Mouse (Mus musculus) 3T3-L1 (cell line): ENCODE data around the gene Lrrc73.

Experiments
- DNase-seq: peaks from one replicate; pipeline ENCODE4 v3.0.0-alpha.2; 2015; ENCODE audit warnings: low read depth, low spot score

Lrrc73 gene

DNA sequence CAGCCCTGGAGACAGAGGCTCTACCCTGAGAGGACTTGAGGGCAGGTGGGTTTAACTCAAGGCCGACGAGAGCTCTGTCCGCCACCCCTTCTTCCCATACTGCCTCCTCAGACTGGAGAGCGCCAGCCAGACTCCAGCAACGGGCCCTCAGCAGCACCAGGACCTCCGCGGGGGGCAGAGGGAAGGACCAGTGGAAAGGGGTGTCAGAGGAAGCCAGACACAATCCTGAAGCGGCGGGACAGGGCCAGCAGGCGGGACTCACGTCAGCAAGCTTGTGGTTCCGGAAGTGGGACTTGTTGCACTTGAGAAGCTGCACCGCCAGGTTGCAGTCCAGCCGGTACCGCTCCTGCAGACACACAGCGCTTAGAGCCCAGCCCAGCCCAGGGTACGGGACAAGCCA, 6.3 kb downstream of the Lrrc73 start:
- no peak for DNase-seq

DNA sequence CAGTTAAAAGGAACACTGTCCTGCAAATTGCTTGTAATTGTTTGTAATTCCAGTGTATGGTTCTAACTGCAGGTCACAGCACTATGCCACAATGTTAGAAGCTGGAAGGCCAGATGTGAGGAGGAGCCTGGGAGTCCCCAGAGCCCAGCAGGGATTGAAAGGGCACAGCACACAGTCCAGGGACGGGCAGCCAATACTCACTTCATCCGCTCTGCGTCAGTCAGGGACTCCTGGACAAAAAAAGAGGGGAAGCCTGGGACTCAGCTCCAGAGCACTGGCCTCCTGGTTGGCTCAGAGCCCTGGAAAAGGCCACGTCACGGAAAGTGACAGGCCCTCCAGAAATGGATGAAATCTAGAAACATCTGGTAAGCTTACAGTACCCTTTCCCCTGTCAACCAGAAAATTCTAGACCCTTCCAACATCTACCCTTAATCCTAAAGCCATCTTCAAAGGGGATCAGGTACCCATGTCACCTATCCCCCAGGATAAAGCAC, 8.9 kb downstream of the Lrrc73 start:
- no peak for DNase-seq

DNA sequence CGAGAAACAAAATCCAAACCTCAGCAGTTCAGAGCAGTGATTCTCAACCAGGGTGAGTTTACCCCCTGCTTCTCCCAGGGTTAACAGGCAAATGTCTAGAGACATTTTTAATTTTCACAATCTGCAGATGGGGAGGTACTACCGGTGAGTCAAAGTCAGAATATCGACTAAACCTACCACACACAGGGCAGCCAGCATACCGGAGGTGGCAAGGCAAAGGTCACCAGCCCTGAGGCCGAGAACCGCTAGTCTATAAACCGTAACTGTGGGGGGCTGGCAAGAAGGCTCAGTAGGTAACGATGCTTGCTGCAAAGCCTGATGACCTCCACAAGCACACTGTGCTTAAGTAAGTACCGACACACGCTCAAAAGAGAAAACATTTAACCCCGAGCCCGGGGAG, 12.2 kb downstream of the Lrrc73 start:
- DNase-seq, result no peak

DNA sequence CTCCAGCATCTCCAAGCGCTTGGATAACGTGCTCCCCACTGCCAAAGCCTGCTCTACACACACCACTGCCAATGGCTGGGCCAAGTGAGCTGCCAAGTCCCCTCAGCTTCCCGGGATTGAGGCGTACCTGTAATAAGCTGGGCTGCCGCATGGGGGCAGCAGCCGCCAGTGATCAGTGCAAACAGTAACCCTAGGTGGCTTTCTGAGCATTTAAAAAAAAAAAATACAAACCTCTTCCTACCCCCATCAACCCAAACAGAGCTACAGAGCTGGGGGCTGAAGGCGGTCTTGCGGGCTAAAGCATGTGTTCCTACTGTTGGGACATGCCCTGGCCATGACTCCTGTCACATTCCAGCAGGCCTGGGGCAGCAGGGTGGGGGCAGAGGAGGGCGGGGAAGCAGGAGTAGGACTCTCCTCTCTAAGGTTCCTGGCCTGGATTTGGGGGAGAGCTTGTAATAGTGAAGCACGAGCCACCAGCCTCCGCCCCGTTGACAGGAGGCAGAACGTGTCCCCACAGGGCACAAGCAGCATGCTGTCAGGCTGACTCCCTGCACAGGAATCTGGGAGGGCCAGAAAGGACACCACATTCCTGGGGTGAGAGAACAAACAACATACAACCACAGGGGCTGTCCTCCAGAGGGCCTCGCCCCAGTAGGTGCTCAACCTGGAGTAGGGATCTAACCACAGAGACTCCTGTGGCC, 12.7 kb downstream of the Lrrc73 start:
- DNase-seq, result peak; percentile 86

DNA sequence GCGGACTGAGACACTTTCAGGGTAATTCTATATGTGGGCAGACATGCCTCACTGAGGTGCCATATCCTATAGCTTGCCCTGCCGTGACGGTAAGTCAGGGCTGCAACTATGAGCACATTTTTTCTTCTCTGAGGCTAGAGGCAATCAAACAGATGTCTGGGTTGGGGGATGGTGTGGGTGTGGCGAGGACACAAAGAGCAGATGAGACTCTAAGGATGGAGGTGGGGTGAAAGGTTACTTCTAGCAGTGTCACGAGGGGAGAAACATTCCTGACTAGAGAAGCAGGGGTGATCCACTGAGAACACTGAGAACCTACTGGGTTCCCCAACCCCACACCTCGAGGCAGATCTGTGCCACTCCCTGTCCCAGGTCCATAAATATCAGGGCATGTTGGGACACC, 13.7 kb downstream of the Lrrc73 start:
- no peak for DNase-seq

DNA sequence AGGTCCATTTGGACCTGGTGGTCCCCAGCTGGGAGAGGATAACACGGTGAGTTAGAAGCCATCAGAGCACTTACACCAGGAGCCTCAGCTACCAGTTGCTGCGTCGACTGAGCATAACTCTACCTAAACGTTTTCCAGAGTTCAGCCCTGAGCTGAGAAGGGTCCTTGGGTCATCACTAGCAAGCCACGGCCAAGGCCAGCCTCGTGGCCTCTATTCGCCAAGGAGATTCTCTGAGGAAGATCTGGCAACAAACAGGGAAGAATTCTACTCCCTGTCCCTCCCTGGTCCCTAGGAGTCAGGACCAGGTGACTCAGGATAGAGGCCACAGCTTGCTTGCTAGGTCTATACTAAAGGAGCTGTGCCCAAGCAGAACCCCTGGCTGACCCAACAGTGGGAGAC, 14.2 kb downstream of the Lrrc73 start:
- no peak for DNase-seq

DNA sequence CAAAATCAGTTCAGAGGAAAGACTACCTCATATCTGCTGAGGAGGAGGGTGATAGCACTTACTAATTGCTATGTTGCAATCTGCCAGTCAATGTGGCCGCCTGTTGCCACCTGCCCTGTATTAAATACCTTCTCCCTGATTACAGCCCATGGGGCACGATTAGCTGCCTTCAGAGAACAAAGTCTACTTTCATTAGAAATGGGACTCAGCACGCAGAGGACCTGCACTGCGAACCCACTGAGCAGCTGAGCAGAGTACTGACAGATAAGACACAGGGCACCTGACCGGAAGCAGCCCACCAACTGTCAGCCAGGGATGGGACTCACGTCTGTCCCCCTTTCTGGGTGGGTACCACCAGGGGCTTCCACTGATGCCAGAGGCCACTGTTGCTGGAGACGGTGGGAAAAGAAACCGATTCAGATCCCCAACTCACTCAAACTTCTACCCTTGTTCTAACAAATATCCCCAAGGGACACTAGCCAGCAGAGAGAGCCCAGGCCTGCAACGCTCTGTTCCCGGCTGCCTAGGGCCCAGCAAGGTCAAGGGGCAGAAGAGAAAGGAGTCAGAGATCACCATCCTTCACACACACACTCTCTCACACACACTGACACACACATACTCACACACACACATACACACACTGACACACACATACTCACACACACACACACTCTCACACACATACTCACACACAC, 14.8 kb downstream of the Lrrc73 start:
- no peak for DNase-seq

DNA sequence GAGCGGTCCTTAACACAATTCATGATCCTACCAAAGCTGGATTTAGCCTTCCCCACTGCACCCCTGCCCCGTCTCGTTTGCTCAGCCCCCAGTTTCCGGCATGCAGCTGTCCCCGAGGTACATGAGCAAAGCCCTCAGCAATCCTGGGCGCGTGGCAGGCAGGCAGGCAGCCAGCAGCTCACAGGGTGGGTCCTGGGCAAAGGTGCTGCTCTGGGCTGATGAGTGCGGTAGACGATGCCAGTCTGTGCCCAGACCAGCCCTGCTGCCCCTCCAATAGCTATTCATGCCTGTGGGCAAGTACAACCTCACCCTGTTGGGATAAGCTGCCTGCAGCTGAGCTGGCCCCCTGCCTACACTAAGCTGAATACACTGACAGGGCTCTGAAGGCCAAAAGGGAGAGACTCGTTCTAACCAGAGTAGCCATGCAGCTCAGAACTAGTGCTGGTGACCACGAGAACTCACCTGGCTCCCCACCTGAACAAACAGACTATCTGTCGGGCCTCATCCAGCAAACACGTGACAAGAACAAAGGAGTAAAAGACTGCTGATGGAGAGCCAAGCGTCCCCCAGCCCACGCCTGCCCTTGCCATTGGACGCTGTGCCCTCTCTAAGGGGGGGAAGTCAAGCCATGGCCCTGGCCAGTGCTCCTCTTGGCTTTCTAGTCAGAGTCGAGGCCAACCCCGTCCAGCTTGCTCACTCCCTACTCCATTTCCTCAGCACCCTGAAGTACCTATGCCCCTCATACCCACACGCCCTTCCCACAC, 16.6 kb downstream of the Lrrc73 start:
- DNase-seq, result no peak

DNA sequence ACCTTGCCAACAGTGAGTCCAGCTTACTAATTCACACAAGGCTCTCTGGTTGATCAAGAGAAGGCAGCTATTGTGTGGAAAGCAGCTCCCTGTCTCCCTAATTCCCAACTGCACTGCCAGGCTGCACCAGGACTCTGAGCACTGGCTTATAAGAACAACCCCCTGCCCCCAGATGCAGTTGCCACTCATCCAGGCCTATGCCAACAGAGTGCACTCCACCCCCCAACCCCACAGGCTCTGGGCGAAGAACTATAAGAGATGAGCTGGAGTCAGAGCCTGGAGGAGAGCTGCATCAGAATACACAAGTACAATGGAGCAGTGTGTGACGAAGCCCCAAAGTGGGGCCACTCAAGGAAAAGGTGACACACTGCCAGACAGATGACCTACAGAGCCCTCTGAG, 18.7 kb downstream of the Lrrc73 start:
- DNase-seq, result no peak

DNA sequence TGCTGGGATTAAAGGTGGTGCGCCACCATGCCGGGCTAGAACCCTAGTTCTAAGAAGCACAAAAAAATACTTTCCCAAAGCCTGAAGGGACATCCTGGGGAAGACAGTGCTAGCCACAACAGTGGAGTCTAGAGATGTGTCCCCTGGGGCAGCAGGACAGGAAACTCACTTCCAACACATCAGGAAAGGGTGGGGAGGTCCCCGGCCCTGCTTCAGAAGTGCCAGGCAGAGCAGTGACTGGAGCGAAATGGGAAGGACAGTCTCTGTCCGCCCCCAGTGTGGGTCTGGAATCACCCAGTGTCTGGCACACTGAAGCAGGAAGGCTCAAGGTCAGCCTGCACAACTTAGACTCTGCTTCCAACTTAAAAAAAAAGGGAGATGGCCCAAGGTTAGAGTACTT, 19.3 kb downstream of the Lrrc73 start:
- DNase-seq, result no peak

DNA sequence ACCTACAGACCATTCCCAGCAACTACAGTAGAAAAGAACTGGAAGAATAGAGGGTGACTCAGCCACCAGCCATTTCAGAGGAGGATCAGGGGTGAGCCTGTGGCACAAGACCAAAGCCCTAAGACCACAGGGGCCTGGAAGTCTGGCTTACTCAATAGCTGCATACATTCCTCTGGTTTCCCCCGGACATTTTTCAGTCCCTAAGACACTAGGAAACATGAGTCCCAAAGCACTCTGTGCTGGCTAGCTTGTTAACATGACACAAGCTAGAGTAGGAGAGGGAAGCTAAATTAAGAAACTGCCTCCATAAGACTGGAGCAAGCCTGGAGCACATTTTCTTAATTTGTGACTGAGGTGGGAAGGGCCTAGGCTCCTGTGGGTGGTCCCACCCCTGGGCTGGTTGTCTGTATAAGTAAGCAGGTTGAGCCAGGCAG, 20.5 kb downstream of the Lrrc73 start:
- DNase-seq, result peak; percentile 99

DNA sequence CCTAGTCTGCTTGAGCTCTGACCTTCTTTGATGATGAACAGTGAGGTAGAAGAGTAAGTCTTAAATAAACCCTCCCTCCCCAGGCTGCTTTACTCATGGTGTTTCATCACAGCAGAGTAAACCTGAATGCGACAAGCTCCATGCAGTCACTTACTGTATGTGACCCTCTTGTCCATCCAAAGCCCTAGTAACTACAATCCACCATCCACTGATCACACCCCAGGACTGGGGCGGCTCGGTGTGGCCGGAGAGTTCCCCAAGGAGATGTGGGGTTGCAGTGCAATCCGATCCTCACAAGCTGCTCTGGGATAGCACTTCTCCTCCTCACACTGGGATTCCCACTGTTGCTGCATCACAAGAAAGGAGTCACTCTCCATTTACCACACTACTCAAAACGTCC, 21.1 kb downstream of the Lrrc73 start:
- DNase-seq, result peak; percentile 69

DNA sequence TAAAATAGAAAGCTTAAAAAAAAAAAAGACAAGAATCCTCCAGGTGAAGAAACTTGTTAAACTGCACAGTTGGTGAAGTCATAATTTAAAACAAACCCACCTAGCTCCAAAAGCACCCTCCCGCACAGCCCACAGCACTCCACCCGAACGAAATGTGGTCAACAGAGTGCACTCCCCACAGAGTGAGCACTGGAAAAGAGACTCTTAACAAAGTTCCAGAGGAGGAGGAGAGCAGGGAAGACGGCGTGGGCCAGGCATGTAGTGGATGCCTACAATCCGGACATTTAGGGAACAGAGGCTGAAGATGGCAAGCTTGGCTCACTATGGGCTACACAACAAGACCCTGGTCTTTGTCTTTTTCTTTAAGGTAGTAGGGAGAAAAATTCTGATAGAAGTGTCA, 21.7 kb downstream of the Lrrc73 start:
- no peak for DNase-seq

DNA sequence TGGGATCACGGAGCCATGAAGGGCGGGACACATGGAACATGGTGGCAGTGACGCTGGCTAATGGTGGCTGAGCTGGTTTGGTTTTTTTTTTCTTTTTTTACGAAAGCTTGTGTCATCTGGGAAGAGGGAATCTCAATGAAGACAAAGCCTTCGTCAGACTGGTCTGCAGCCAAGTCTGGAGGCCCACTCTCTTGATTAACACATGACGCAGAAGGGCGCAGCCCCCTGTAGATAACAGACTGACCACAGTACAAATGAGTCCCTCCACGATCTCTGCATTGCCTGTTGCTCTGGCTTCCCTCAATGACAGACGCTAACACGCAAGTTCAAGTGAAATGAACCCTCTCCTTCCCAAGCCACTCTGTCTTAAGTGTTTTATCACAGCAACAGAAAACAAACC, 22.2 kb downstream of the Lrrc73 start:
- DNase-seq, result peak; percentile 87

DNA sequence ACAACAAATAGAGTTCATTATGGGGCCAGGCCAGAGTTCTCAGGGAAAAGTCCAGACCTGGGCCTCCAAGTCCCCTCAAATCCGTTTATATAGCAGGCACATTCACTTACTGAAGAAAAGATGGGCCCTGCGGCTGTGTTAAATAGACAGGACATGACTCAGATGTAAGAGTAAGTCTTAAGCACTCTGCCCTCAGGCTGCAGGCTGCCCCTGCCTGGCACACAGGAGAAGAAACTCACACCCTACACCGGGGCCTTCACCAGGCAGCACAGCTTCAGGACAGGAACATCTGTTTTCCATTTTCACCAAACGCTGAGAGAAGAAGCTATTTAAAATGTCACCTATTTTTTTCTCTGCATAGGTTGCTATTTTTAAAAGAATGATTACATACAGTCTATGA, 24.3 kb downstream of the Lrrc73 start:
- peak; percentile 99 for DNase-seq

DNA sequence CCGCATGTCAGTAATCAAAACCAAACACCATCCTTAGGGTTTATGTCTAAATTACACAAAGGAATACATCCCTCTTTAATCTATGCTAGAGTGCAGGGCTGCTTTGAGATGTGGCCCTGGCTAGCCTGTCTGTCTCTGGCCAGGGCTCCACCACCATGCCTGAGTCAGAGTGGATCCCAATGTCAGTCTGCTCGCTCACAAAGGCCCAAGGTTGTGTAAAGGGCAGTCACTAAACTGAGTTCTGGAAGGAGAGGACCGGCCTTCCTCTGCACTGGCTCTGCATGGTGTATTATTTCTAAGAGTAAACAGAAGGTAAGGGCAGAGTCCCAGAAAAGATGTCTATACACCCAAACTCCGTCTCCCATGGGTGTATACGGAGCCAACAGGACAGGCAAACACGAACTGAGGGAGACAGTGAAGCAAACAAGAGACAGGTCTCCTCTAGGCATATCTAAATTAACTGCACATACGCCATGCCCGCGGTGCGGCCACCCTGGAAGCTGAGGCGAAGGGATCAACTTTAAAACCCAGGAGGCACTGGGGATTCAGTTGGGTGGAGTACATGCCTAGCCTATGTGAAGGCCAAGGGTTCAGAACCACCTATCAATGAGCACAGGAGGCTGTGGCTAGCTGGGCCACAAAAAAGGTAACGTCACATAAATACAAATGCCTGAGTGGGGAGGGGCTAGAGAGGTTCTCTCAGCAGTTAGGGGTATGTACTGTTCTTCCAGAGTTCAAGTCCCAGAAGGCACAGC, 24.9 kb downstream of the Lrrc73 start:
- DNase-seq, result peak; percentile 59

DNA sequence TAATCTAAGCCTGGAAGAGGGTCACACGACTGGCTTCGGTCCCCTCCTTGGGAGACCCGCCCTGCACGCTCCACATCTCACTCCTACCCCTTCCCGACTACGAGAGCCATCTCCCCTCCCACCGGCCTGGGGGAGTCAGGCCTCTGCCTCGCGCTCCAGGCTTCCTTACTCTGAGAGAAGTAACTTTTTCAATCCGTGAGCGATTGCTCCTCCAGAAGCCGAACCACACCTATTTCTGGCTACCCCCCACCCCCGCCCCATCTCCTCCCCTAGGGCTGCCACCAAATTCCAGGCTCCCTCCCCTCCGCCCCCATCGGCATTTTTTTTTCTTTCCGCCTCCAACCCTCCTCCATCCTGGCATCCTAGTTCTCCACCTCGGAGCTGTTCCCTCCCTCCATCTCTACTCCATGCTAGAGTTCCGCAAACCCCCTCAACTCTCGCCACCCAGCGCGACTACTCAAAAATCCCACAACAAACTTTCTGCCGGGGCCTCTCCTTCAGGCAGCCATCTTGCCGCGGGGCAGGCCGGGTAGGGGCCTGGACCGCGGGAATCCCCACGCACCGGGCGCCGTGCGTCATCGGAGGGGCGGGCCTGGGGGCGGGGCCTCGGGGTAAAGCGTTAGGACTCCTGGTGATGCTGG, 29.3 kb downstream of the Lrrc73 start, which contains the start of gene Tjap1:
TSS of gene Tjap1 (minus strand) at position 544 of the 641 bp plus-strand sequence.
- peak; percentile 90 for DNase-seq

DNA sequence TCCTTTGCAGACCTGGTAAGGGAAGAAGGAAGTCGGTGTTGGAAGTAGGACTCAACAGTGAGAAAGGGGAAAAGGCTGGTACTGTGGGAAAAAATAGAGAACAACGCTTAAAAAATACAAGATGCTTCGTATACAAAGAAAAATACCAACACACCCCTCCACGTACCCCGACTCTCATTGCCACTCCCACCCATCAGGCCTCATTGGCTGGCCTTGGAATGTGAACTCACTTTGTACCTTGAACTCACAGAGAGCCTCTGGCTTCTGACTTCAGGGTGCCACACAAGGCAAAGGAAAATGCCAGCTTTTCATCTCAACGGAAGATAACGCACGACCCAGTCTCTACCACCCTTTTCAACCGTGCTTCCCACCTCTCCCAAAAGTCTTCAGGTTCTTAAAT, 29.8 kb downstream of the Lrrc73 start:
- no peak for DNase-seq

DNA sequence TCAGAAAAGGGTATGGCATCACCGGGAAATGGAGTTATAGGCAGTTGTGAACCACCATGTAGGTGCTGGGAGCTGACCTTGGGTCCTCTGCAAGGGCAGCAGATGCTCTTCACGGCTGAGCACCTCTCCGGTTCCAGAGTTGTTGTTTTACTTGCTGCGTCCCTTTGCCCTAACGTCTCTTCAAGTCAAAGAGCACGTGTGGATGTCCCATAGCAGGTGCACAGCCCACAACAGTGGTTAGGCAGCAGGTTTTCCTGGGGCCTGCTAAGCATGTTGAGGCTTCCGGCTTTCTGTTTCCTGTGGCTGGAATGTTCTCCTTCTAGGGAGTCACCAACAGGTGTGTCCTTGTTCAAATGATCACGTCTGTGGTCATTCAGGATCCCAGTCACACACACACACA, 30.6 kb downstream of the Lrrc73 start:
- no peak for DNase-seq

DNA sequence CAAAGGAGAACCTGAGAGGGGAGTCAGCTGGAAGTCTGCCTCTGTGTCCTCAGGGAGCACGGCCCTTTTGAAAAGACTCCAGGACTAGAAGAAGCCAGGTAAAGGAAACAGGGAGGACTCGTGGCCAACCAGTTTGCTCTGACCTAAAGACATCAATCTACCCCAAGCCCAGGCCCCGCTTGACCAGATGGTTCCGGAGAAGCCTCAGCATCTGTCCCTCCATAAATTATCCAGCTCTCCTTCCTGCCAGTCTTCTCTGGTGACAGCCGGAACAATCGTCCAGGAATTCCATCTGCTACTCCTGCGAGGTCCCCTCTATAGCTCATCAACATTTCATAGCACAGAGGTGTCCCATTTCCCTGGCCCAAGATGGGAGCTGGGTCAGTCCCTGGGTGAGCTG, 31.3 kb downstream of the Lrrc73 start:
- DNase-seq, result no peak

DNA sequence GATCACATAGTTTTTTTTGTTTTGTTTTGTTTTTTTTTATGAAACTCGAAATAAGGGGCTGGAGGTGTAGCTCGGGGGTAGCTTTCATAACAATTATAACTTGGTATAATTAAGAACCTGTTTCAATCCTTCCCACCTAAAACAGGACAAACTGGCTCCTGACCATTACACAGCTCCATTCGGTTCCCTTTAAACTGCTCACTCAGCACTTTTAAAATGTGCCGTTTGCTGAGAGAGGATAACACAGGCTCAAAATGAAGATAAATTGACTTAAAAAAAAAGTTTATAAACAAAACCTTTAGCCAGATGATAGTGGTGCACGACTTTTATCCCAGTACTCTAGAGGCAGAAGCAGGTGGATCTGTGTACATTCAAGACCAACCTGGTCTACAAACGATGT, 32.1 kb downstream of the Lrrc73 start:
- DNase-seq, result no peak
